Comparison of ENCODE assay signal across 18 mouse cellular contexts in the genomic region with DNA sequence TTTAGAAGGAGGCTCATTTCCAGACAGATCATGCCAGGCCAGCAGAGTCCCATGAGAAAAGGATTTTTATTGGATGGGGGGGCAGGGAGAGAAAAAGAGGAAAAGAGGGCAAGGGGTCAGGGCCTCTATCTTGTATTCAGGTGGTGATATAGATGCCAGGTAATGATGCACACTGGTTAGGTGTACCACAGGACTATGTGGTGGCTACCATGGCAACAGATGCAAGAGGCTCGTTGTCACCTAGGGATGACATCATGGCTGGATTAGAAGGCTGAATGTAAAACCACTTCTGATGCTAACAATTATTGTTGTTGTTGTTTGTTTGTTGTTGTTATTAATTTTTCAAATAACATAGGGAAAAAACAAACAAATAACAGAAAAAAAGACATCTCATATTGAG. TPM values are rescaled to one million over a fixed set of nuclear protein-coding genes. Genes with fewer than 3 reads are reported as not detected.
"Had no signal": no experiment of that assay in that cellular context is flagged by ENCODE, and none has a peak within 500 bp of the region (broad histone marks: within the 10 kb centered on the region; RNA-seq: fewer than 3 reads in every experiment).

No protein-coding gene starts in this region.

- H3K9me3 ChIP-seq: liver, embryonic 13.5 days; liver, embryonic 15.5 days; midbrain, embryonic 12.5 days; neural tube, embryonic 12.5 days; stomach, embryonic 15.5 days had no signal

- H3K4me1 ChIP-seq: liver, embryonic 13.5 days; liver, embryonic 15.5 days; midbrain, embryonic 12.5 days; neural tube, embryonic 12.5 days; stomach, embryonic 15.5 days had no signal

- H3K27ac ChIP-seq: liver, embryonic 13.5 days; liver, embryonic 15.5 days; midbrain, embryonic 12.5 days; neural tube, embryonic 12.5 days; stomach, embryonic 15.5 days; stomach, postnatal 0 days had no signal

- H3K4me2 ChIP-seq: liver, embryonic 11.5 days; liver, embryonic 13.5 days; liver, embryonic 15.5 days; lung, embryonic 14.5 days; midbrain, embryonic 12.5 days; neural tube, embryonic 12.5 days; stomach, embryonic 15.5 days had no signal

- ATAC-seq: liver, postnatal 0 days had no signal

- DNase-seq: liver, embryonic 13.5 days; liver, postnatal 0 days; lung, embryonic 14.5 days; lung, postnatal 10 days; lung, postnatal 4 days; right cerebral cortex, postnatal 14 days; thymus, adult 2 months; thymus, postnatal 25 days; thymus, postnatal 4 days had no signal

- H3K4me3 ChIP-seq: liver, embryonic 13.5 days; liver, embryonic 15.5 days; midbrain, embryonic 12.5 days; neural tube, embryonic 12.5 days; stomach, embryonic 15.5 days had no signal

- H3K36me3 ChIP-seq: liver, embryonic 13.5 days; liver, embryonic 15.5 days; midbrain, embryonic 12.5 days; neural tube, embryonic 12.5 days; stomach, embryonic 15.5 days had no signal

- H3K9ac ChIP-seq: liver, embryonic 13.5 days; liver, embryonic 15.5 days; liver, postnatal 0 days; lung, embryonic 14.5 days; midbrain, embryonic 12.5 days; neural tube, embryonic 12.5 days; stomach, embryonic 15.5 days had no signal

- H3K27me3 ChIP-seq: liver, embryonic 13.5 days; liver, embryonic 15.5 days; midbrain, embryonic 12.5 days; neural tube, embryonic 12.5 days; stomach, embryonic 15.5 days had no signal

RNA-seq across cellular contexts. Expression of gene Gm6685, which starts 49.2 kb away (rescaled TPM):
- total RNA-seq: megakaryocyte-erythroid progenitor cell, adult 5-6 weeks; monocyte, adult 5-6 weeks had no signal
- polyA plus RNA-seq: liver, embryonic 11.5 days; liver, embryonic 13.5 days; liver, embryonic 15.5 days; liver, postnatal 0 days; lung, embryonic 14.5 days; midbrain, embryonic 12.5 days; neural tube, embryonic 12.5 days; neural tube, embryonic 14.5 days; stomach, postnatal 0 days had no signal
